Mouse (Mus musculus): ENCODE measurements around the gene E330017A01Rik.

DNA sequence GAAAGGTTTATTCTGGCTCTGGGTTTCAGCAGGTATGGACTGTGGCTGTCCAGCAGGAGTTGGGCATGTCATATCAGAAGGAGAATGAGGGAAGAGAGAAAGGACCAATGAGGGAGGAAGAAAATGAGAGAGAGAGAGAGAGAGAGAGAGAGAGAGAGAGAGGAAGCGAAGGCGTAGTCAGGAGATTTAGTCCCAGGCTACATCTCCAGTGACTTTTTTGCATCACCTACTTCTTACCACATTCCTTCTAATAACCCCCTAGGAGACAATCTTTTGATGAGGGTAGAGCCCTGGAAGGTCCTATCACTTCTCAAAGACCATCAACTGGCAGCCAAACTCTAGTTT is 10.2 kb downstream of the E330017A01Rik start:
- no peak for TF ChIP-seq CTCF (IDR thresholded peaks at IDR 0.05; ENCODE audit: extremely low read depth, insufficient read depth, low read length)
- no peak for TF ChIP-seq POLR2A (IDR thresholded peaks at IDR 0.05; ENCODE audit: extremely low read depth, insufficient read depth, low read length)

All from cortical plate, adult 2 months (tissue).